Mouse (Mus musculus): ENCODE data around the gene Gm17693.
"Not testable (repeated sequence)": the region's sequence is repeated elsewhere in the genome, so short reads cannot be mapped to it uniquely, and the experiment has no call there.

Gene Gm17693

GRCm38 (mm10) chrX:125705144-125705543 is at the start of gene Gm17693:
Gene Gm17693, plus strand, starts transcription at chrX:125705444.
- not testable (repeated sequence) for DNase-seq (ENCODE audit: low read depth, low spot score)

Measured in retina, postnatal 7 days (tissue).